Mouse (Mus musculus) heart, postnatal 0 days (tissue): ENCODE data around the gene Dnase1. TPM values are rescaled to one million over a fixed set of nuclear protein-coding genes. Genes with fewer than 3 reads are reported as not detected.

ENCODE experiments used
- ATAC-seq: fragments of 200-750 bp; cut with Nextera tagmentation; 2 replicates; pipeline ENCODE4 v1.8.0; 2017; ENCODE audit warnings: low read depth, moderate number of reproducible peaks, moderate library complexity; ENCODE audit not compliant: insufficient read depth
- DNase-seq: peaks from one replicate; pipeline ENCODE4 v3.0.0-alpha.2; 2016; ENCODE audit warnings: low spot score
- H3K27ac ChIP-seq: fragments of 300-500 bp; sonication (generic); 2 replicates; pipeline ENCODE4 v1.5.1; 2014; ENCODE audit warnings: low read depth, mild to moderate bottlenecking
- H3K27me3 ChIP-seq: fragments of 300-500 bp; sonication (generic); 2 replicates; pipeline ENCODE4 v1.6.1; 2014; ENCODE audit warnings: low read length, mixed read lengths; ENCODE audit not compliant: control insufficient read depth, insufficient read depth
- H3K36me3 ChIP-seq: fragments of 300-500 bp; sonication (generic); replicated peaks from 2 replicates; pipeline ENCODE4 v1.6.1; 2014; ENCODE audit warnings: low read length, mixed read lengths; ENCODE audit not compliant: control insufficient read depth, insufficient read depth
- H3K4me1 ChIP-seq: fragments of 300-500 bp; sonication (generic); 2 replicates; pipeline ENCODE4 v1.6.1; 2014; ENCODE audit warnings: antibody characterized with exemption; ENCODE audit not compliant: control insufficient read depth, insufficient read depth
- H3K4me2 ChIP-seq: fragments of 300-500 bp; sonication (generic); 2 replicates; pipeline ENCODE4 v1.6.1; 2014; ENCODE audit warnings: low read depth, mild to moderate bottlenecking, low read length, moderate library complexity
- H3K4me3 ChIP-seq: fragments of 300-500 bp; sonication (generic); 2 replicates; pipeline ENCODE4 v1.5.1; 2014; ENCODE audit warnings: low read depth, low read length
- H3K9ac ChIP-seq: fragments of 300-500 bp; sonication (generic); replicated peaks from 2 replicates; pipeline ENCODE4 v1.6.1; 2014; ENCODE audit warnings: low read depth, low read length, mixed read lengths
- H3K9me3 ChIP-seq: fragments of 300-500 bp; sonication (generic); replicated peaks from 2 replicates; pipeline ENCODE4 v1.6.1; 2016; ENCODE audit warnings: low read length; ENCODE audit not compliant: control insufficient read depth
- CTCF ChIP-seq: IDR thresholded peaks from 2 replicates; pipeline ENCODE4 v1.5.1; 2016; ENCODE audit warnings: antibody characterized with exemption, control low read depth, low read depth
- EP300 ChIP-seq: IDR thresholded peaks from 2 replicates; pipeline ENCODE4 v1.6.1; 2016; ENCODE audit warnings: antibody characterized with exemption, low read depth
- WGBS: fragments of 180-500 bp; shearing (Covaris S2); extraction: QIAGEN DNeasy Blood & Tissue Kit; methylation state at CpG from one replicate; pipeline ENCODE4 v1.1.7; 2014; 5-methylcytosine and 5-hydroxymethylcytosine counted together
- polyA plus RNA-seq: library from polyadenylated mRNA; unstranded; fragments of >200 nt; fragmentation: Nextera tagmentation; extraction: Ambion mirVana; gene quantifications from 2 replicates; pipeline ENCODE4 v1.2.1, GENCODE M21; 2015
- total RNA-seq: library from RNA; depleted of rRNA; stranded (reverse); fragments of >200 nt; gene quantifications from 2 replicates; pipeline ENCODE4 v1.2.3, GENCODE M21; 2014; ENCODE audit warnings: low replicate concordance

Dnase1 gene
- total and polyA plus RNA-seq, 2 experiments from 2014 or later: 1.3 TPM; not detected in 1

GRCm38 (mm10) chr16:4040206-4040605, 3.5 kb downstream of the Dnase1 start:
- Histone ChIP-seq H3K4me2 (no peak overlapping the region), H3K27ac (no peak overlapping the region), H3K9me3 (no peaks in the 10 kb centered on the region), H3K4me1 (no peaks in the 10 kb centered on the region), H3K27me3 (no peaks in the 10 kb centered on the region), H3K9ac (no peak overlapping the region), H3K36me3 (peaks cover 76% of the 10 kb centered on the region), H3K4me3 (no peak overlapping the region)
- no peak for ATAC-seq
- DNase-seq: no peak
- TF ChIP-seq CTCF: no peak
- no peak for TF ChIP-seq EP300
- WGBS: 85% methylated on average over 5 of the region's 5 CpGs

- no peak overlapping the region for H3K4me2 ChIP-seq
- 94% methylated on average over 4 of the region's 4 CpGs for WGBS
- peaks cover 87% of the 10 kb centered on the region for H3K36me3 ChIP-seq
- H3K9ac ChIP-seq: no peak overlapping the region
- no peak for TF ChIP-seq CTCF
- no peak for TF ChIP-seq EP300
- H3K4me1 ChIP-seq: no peaks in the 10 kb centered on the region
- no peaks in the 10 kb centered on the region for H3K27me3 ChIP-seq
- no peak overlapping the region for H3K27ac ChIP-seq
- no peak overlapping the region for H3K4me3 ChIP-seq
- ATAC-seq (no peak), DNase-seq (no peak)
- H3K9me3 ChIP-seq: no peaks in the 10 kb centered on the region
These were observed 4.9 kb downstream of the Dnase1 start for GRCm38 (mm10) chr16:4041646-4042045.

- DNase-seq: no peak
- H3K9ac ChIP-seq: no peak overlapping the region
These were observed 7.4 kb downstream of the Dnase1 start for GRCm38 (mm10) chr16:4044093-4044492.

GRCm38 (mm10) chr16:4045524-4045923, 8.8 kb downstream of the Dnase1 start:
- H3K9ac ChIP-seq: no peak overlapping the region
- H3K4me2 ChIP-seq: no peak overlapping the region
- H3K4me1 ChIP-seq: no peaks in the 10 kb centered on the region
- no peak for DNase-seq
- no peak overlapping the region for H3K27ac ChIP-seq
- 70% methylated on average over 4 of the region's 4 CpGs for WGBS
- H3K36me3 ChIP-seq: peaks cover 88% of the 10 kb centered on the region
- no peak for ATAC-seq
- no peaks in the 10 kb centered on the region for H3K27me3 ChIP-seq
- H3K4me3 ChIP-seq: no peak overlapping the region
- no peaks in the 10 kb centered on the region for H3K9me3 ChIP-seq
- TF ChIP-seq EP300 (no peak), CTCF (0 out of 2 replicates have a peak, but pooled peaks have one; percentile 10)

More at GRCm38 (mm10) chr16:4044093-4044492, 7.4 kb downstream of the Dnase1 start:
- Histone ChIP-seq H3K9me3 (no peaks in the 10 kb centered on the region), H3K4me3 (no peak overlapping the region), H3K4me2 (no peak overlapping the region), H3K27me3 (no peaks in the 10 kb centered on the region), H3K4me1 (no peaks in the 10 kb centered on the region), H3K27ac (no peak overlapping the region), H3K36me3 (peaks cover 88% of the 10 kb centered on the region)
- no peak for ATAC-seq
- WGBS: 94% methylated on average over 2 of the region's 2 CpGs
- TF ChIP-seq CTCF (no peak), EP300 (no peak)

- Histone ChIP-seq H3K4me1 (no peaks in the 10 kb centered on the region), H3K36me3 (peaks cover 87% of the 10 kb centered on the region), H3K9ac (no peak overlapping the region), H3K4me3 (no peak overlapping the region), H3K4me2 (no peak overlapping the region), H3K27ac (no peak overlapping the region), H3K27me3 (no peaks in the 10 kb centered on the region), H3K9me3 (no peaks in the 10 kb centered on the region)
- TF ChIP-seq EP300 (no peak), CTCF (no peak)
- DNase-seq: no peak
- ATAC-seq: no peak
- WGBS: 96% methylated on average over 4 of the region's 4 CpGs
These were observed 15.9 kb downstream of the Dnase1 start for GRCm38 (mm10) chr16:4052601-4053000.

DNA sequence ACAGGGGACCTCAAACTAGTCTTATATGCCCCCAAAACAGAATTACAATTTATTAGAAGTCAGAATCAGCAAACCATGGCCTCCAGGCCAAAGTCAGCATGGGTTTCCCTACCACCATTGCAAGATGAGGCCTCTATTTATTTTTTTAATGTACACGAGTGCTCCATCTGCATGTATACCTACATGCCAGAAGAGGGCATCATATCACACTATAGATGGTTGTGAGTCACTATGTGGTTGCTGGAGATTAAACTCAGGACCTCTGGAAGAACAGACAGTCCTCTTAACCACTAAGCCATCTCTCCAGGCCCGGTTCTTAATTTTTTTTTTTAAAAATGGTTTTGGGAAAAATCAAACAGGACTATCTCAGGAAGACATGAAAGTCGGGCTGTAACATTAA, 17.1 kb downstream of the Dnase1 start:
- Histone ChIP-seq H3K4me3 (no peak overlapping the region), H3K9ac (no peak overlapping the region), H3K9me3 (no peaks in the 10 kb centered on the region), H3K4me2 (no peak overlapping the region), H3K36me3 (peaks cover 80% of the 10 kb centered on the region), H3K4me1 (no peaks in the 10 kb centered on the region), H3K27me3 (no peaks in the 10 kb centered on the region), H3K27ac (no peak overlapping the region)
- ATAC-seq (no peak), DNase-seq (no peak)
- WGBS: 85% methylated on average over 3 of the region's 3 CpGs
- TF ChIP-seq CTCF (no peak), EP300 (no peak)
